Comparison of ENCODE assay signal across 21 mouse cellular contexts in genomic region chr2:131258693-131259092, GRCm38 (mm10).
"Had no signal": no experiment of that assay in that cellular context is flagged by ENCODE, and none has a peak within 500 bp of the region (broad histone marks: within the 10 kb centered on the region; RNA-seq: fewer than 3 reads in every experiment).

No protein-coding gene starts in this region.

- DNase-seq: kidney, adult 2 months; kidney, postnatal 25 days; layer of hippocampus, adult 9-11 months; lung, adult 2 months; lung, postnatal 14 days; lung, postnatal 4 days; right cerebral cortex, adult 18-20 months; right cerebral cortex, postnatal 14 days; right cerebral cortex, postnatal 4 days; thymus, adult 2 months; thymus, postnatal 14 days; thymus, postnatal 4 days had no signal

- H3K27me3 ChIP-seq: midbrain, embryonic 15.5 days; neural tube, embryonic 12.5 days; neural tube, embryonic 15.5 days had no signal

- H3K4me2 ChIP-seq: midbrain, embryonic 11.5 days; midbrain, embryonic 15.5 days; neural tube, embryonic 12.5 days; neural tube, embryonic 15.5 days had no signal

- H3K4me1 ChIP-seq: neural tube, embryonic 12.5 days had no signal

- H3K36me3 ChIP-seq: midbrain, embryonic 15.5 days; neural tube, embryonic 12.5 days; neural tube, embryonic 15.5 days had no signal

- H3K9me3 ChIP-seq: midbrain, embryonic 15.5 days; neural tube, embryonic 12.5 days; neural tube, embryonic 15.5 days had no signal

- H3K27ac ChIP-seq: kidney, postnatal 0 days; layer of hippocampus, adult 2 months; left cerebral cortex, adult 2 months; midbrain, embryonic 15.5 days; neural tube, embryonic 12.5 days; neural tube, embryonic 15.5 days; stomach, postnatal 0 days had no signal

- H3K9ac ChIP-seq: liver, embryonic 14.5 days; midbrain, embryonic 15.5 days; neural tube, embryonic 12.5 days; neural tube, embryonic 15.5 days had no signal

- ATAC-seq: midbrain, embryonic 15.5 days had no signal

- H3K4me3 ChIP-seq: layer of hippocampus, adult 2 months; left cerebral cortex, adult 2 months; midbrain, embryonic 15.5 days; neural tube, embryonic 12.5 days; neural tube, embryonic 15.5 days had no signal
